Mouse (Mus musculus) urinary bladder, postnatal 14 days (tissue): Measurements from ENCODE around the gene Ppp1r13b.

Experiments
- DNase-seq: peaks from one replicate; pipeline ENCODE4 v3.0.0; 2021; ENCODE audit warnings: low spot score

The Ppp1r13b gene

GRCm38 (mm10) chr12:111827556-111827955 is 80.4 kb downstream of the Ppp1r13b start:
- DNase-seq: no peak

GRCm38 (mm10) chr12:111821931-111822330 is 86.0 kb downstream of the Ppp1r13b start:
- no peak for DNase-seq

DNA sequence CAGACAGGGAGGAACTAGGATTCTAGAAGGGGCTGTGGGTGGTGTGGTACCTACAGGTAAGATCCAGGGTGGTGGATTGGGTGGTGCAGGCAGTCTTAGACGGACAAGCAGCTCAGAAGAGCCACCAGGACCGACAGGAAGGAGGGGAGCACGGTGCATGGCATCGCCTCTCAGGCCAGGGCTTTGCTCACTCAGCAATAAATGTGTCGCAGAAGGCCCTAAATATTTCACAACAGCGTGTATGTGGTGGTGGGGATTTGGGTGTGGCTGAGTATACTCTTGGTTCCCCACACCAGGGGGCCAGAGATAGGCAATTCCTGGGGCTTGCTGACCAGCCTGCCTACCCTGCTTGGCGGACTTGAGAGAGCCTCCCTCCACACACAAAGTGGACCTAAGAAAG is 87.2 kb downstream of the Ppp1r13b start:
- DNase-seq: no peak

DNA sequence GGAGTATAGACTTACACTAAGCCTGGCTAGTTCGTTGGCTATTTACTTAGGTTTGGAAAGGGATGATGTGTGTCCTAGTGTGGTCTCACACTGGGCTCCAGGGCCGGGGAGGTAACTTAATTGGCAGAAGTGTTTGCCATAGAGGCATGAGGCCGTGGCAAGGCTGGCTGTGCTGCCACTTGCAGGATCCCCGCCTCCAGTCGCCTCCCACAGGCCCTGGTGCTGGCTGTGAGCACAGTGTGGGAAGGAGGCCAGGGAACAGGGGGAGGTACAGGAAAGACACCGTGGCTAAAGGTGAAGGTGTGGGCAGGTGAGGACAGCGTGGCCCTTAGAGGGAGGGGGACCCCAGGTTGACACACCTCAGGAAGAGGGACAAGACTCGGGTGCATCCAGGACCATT is 88.0 kb downstream of the Ppp1r13b start:
- peak; percentile 51 for DNase-seq

DNA sequence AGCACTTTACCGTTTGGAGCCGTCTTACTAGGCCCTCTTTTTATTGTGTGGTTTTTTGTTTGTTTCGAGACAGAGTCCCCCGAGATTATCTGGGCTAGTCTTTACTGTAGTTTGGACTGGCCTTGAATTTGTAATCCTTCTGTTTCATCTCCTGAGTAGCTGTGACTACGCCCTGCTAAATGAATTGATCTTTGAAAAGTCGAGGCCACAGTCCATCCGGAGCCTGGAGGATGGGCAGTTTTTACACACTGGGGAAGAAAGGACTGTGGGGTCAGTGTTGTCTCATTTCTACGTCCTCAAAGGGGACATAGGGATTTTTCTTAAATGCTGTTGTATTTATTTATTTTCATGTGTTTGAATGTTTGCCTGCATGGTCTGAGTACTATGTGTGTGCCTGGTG is 89.9 kb downstream of the Ppp1r13b start:
- no peak for DNase-seq

DNA sequence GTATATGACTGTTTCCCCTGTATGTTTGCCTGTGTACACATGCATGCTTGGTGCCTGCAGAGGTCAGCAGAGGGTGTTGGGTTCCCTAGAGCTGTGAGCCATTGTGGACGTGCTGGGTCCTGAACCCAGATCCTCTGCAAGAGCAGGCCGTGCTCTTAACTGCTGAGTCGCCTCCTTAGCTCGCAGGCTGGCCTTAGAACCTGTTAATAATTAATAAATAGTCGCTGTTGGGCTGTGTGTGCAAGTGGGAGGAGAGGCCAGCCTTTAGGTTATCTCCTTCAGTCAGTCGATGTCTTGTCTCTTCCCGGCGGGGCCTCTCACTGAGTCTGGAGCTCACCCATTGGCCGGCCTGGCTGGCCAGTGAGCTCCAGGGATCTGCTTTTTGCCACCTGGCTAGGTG is 90.9 kb downstream of the Ppp1r13b start:
- no peak for DNase-seq

DNA sequence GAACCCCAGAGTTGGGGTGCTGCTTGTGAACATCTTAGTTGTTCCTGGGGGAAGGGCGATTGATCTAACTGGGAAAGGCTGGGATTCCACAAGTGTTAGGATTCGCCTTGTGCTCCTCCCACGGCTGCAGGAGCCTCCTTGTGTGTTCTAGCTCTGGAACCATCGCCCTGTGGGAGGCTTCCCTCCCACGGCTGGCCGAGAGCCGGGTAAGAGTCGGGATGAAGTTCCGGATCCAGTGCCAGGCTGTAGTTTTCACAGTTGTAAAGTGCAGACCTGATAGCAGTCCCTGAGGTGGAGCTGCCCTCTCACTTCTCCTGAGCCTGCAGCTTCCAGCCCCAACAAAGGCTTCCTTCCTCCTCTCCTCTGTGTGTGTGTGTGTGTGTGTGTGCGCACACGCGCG is 91.4 kb downstream of the Ppp1r13b start:
- DNase-seq: peak; percentile 56

GRCm38 (mm10) chr12:111814769-111815762 is 92.8 kb downstream of the Ppp1r13b start:
- DNase-seq: no peak

- peak; percentile 97 for DNase-seq
These were observed 93.9 kb downstream of the Ppp1r13b start, which contains the start of the genes Xrcc3 and Zfyve21 for GRCm38 (mm10) chr12:111813766-111814617. Gene Xrcc3 (minus strand): TSS chr12:111813873. Gene Zfyve21 (plus strand): TSS chr12:111814170.

DNA sequence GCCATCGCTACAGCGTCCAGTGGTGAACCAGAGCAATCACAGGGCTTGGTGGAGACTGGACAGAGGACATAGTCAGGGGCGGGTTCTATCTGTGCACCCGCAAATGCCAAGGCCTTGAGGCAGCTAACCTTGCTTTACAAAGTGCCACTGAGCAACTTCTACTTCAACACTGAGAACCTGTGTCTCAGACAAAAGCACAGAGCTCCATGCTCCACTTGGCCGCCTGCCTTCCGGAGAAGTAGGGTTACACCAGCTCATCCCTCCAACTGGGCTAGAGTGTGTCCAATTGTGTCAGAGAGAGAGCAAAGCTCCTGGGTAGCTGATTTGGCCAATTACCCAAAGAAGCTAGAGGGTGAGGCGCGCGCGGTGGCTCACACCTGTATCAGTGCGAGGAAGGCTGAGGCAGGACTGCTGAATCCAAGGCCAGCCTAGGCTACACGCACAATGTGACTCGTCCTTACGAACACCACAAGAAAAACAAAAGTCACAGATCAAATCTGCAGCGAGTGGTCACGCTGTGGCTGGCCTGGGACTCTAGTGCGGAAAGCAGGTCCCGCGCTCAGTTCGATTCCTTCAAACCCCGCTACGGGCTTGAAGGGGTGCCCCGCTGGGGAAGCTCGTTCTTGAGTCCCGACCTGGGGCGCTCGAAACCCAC is 94.7 kb downstream of the Ppp1r13b start:
- no peak for DNase-seq

- no peak for DNase-seq
These were observed 95.3 kb downstream of the Ppp1r13b start for GRCm38 (mm10) chr12:111812611-111813010.

- DNase-seq: no peak
These were observed 95.8 kb downstream of the Ppp1r13b start for GRCm38 (mm10) chr12:111812075-111812474.

DNA sequence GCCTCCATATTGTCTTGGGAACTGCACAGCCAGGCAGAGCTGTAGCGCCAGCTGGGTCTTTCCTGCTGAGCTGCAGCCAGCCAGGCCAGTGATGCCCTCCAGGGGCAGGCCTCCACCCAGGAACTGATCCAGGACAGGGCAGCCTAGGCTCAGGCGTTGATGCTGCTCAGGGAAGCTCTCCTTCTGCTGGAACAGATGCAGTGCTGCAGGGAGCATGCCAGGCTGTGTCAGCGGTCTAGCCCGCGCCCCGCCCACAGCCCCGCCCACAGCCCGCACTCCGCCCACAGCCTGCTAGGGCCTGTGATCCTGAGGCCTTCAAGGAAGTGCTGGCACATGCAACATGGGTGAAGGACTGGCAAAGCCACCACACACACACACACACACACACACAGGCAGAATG is 98.1 kb downstream of the Ppp1r13b start:
- DNase-seq: peak; percentile 85

- no peak for DNase-seq
These were observed 99.1 kb downstream of the Ppp1r13b start for GRCm38 (mm10) chr12:111808775-111809174.

DNA sequence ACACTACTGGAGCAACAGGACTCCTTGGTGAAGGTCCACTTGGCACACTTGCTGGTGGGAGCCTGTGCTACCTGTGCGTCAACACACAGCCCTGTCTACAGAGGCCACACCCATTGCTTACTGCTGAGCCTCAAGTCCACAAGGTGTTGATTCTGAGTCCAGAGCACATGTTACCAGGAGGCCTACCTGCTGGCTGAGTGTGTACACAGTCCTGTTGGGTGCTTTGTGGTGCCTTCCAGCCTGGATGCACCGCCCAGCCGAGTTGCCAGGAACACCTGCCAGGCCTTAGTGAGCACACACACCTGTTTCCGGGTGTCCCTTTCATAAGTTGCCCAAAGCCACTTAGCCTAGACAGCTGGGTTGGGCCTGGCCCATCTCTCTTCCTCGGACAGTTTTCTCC is 104.4 kb downstream of the Ppp1r13b start:
- no peak for DNase-seq

- no peak for DNase-seq
These were observed 107.3 kb downstream of the Ppp1r13b start for GRCm38 (mm10) chr12:111800459-111801183.

DNA sequence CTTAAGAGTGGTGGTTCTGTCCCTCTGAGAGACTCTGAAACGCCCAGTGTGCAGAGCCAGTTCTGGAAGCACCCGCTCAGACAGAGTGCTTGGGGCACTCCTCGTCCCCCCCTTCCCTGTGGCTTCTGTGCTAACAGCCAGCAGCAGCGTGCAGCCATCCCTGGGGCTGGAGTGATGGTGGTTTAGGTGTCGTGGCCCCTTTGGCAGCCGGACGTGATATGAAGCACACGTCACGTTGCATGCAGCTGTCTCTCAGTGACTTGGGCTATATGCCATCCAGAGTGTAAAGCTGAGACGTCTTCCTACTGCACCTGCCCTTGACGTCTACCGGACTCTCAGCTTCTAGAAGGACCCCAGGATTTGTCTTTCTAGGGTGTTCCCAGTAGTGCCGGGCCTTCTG is 109.4 kb downstream of the Ppp1r13b start:
- no peak for DNase-seq

DNA sequence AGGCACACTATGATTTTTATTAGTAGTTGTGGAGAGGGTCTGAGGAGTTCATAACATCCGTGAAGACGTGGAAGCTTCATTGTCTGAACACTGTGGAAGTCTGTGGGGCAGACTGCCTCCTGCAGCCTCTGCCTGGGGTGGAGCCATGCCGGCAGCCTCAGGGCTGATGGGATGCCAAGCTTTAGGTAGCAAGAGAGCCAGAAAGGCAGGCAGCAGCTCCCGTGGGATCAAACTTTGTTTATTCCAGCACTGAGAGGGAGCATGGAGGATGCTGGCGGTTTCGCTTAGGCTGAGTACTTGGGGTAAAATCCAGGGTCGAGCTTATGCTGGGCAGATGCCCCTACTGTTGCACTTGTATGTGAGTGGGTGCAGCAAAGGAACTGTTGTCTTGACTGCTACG is 110.7 kb downstream of the Ppp1r13b start:
- DNase-seq: no peak

- no peak for DNase-seq
These were observed 112.6 kb downstream of the Ppp1r13b start for GRCm38 (mm10) chr12:111795180-111795895.

DNA sequence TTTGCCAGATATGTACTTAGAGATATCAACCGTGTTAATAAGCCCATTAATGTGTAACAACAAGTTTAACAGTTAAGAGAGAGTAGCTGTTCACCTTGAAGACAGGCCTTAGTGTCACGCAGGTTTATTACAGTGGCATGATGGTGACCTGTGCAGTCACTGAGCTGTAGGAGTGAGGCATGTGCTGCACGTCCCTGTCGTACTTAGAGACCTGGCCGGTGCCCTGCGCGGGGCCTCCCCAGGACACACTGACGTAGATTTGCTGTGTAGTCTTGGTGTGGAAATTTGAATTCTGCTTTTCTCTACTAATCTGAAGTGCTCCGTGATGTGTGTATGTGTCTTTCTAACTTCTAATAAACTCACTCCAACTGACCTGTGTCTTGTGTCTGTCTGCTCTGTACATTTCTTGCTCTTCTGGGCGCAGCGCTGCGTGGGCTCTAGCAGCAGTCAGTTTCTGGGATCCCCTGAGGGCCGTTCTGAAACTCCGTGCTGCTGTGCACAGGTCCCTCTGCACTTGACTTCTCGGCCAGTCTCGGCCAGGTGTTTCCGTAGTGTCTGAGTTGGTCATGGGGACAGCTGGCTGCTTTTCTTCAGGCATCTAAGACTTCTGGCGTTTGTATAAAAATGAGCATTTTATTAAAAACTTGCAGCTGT is 113.3 kb downstream of the Ppp1r13b start:
- no peak for DNase-seq
